Mouse (Mus musculus) limb, embryonic 10.5 days (tissue): ENCODE measurements around the gene Prrc2b. TPM values are rescaled to one million over a fixed set of nuclear protein-coding genes. Genes with fewer than 3 reads are reported as not detected.

Experiments
- DNase-seq: peaks from one replicate; pipeline ENCODE4 v3.0.0-alpha.2; 2017; ENCODE audit warnings: low spot score
- H3K27ac ChIP-seq: fragments of 300-500 bp; sonication (generic); 2 replicates; pipeline ENCODE4 v1.5.1; 2016; ENCODE audit warnings: mild to moderate bottlenecking
- H3K27me3 ChIP-seq: fragments of 300-500 bp; sonication (generic); 2 replicates; pipeline ENCODE4 v1.6.1; 2016; ENCODE audit warnings: low read depth, mild to moderate bottlenecking; ENCODE audit not compliant: poor library complexity, severe bottlenecking
- H3K36me3 ChIP-seq: fragments of 300-500 bp; sonication (generic); 2 replicates; pipeline ENCODE4 v1.6.1; 2016; ENCODE audit warnings: mild to moderate bottlenecking, moderate library complexity
- H3K4me1 ChIP-seq: fragments of 300-500 bp; sonication (generic); 2 replicates; pipeline ENCODE4 v1.6.1; 2016
- H3K4me3 ChIP-seq: fragments of 300-500 bp; sonication (generic); 2 replicates; pipeline ENCODE4 v1.5.1; 2016; ENCODE audit warnings: mild to moderate bottlenecking, moderate library complexity
- H3K9me3 ChIP-seq: fragments of 300-500 bp; sonication (generic); replicated peaks from 2 replicates; pipeline ENCODE4 v1.6.1; 2016; ENCODE audit warnings: mild to moderate bottlenecking
- WGBS: fragments of 180-500 bp; shearing (Covaris S2); methylation state at CpG from one replicate; pipeline ENCODE4 v1.1.7; 2016; 5-methylcytosine and 5-hydroxymethylcytosine counted together
- polyA plus RNA-seq: library from polyadenylated mRNA; unstranded; fragments of >200 nt; fragmentation: Nextera tagmentation; extraction: Ambion mirVana; gene quantifications from 2 replicates; pipeline ENCODE4 v1.2.1, GENCODE M21; 2016

Prrc2b gene
- polyA plus RNA-seq, 1 experiment from 2014 or later = 80.3 TPM

DNA sequence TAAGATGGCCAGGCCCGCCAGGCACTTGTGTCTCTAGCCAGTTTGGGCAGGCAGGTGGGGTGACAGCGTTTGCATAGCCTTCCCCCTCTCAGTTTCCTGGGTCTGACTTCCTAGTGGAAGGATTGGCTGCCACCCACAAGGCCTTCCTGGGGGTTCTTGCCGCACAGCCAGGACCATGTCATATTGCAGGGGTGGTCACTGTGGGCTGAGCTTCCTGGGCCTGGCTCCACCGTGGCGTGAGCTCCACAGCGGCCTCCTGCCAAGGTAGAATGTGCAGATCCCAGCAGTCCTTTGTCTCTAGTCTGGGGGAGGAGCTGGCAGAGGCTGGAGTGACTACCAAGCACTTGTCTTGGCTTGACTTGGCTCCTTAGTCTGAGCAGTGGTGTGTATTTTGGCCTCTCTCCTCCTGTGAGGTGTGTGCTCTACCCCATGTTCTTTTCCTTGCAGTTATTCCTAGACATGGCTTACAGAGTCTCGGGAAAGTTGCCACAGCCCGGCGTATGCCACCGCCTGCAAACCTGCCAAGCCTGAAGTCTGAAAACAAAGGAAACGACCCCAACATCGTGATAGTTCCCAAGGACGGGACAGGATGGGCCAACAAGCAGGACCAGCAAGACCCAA, 31.9 kb downstream of the Prrc2b start:
- Histone ChIP-seq H3K27ac (no peak overlapping the region; the same call in 1 of the 2 replicates), H3K4me1 (peaks cover 16% of the 10 kb centered on the region), H3K36me3 (peaks cover 80% of the 10 kb centered on the region), H3K27me3 (no peaks in the 10 kb centered on the region), H3K9me3 (no peaks in the 10 kb centered on the region), H3K4me3 (no peak overlapping the region)
- WGBS = 83% methylated on average over 13 of the region's 13 CpGs
- DNase-seq = no peak

DNA sequence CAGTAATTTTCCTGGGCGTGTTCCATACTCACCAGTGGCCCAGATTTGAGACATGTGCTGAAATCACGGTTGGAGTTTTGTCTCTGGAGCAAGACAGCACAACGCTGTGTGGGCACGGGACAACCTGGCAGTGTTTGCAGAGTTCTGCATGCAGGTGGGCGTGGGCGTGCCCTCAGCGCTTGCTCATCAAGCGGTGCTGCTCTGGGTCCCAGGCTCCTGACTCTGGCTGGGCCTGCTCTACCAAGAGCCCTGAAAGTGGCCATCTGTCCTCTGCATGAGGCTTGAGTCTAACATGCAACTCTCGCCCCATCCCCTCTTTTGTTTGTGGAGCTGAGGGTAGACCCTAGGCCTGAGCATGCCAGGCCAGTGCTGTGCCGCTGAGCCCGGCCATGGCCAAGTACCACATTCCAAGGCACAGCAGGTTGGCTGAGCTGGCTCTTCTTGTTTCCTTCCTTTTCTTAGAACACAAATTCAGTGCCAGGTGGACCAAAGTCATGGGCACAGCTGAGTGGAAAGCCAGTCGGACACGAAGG, 36.2 kb downstream of the Prrc2b start:
- DNase-seq = no peak
- no peaks in the 10 kb centered on the region for H3K27me3 ChIP-seq
- WGBS = 94% methylated on average over 13 of the region's 13 CpGs
- H3K9me3 ChIP-seq = no peaks in the 10 kb centered on the region
- no peak overlapping the region for H3K4me3 ChIP-seq
- no peaks in the 10 kb centered on the region for H3K4me1 ChIP-seq
- no peak overlapping the region for H3K27ac ChIP-seq
- peaks cover 98% of the 10 kb centered on the region for H3K36me3 ChIP-seq

DNA sequence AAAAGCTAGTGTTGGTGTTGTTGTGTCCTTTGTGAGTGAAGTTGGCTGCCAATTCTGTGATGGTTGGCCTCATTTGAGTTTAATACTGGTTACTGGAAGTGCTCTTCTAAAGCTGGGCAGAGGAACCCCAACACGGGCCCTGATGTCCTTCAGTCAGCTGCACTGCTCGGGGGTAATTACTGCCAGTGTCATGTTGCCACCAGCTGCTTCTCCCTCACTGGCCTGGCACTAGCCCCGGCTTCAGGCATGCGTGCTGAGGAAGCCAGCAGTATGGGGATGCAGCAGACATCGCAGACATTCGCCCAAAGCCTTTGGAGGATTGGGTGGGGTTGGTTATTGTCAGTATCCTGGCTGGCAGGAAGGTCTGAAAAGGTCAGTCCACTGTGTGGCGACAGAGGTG, 36.8 kb downstream of the Prrc2b start:
- Histone ChIP-seq H3K36me3 (peaks cover 98% of the 10 kb centered on the region), H3K27me3 (no peaks in the 10 kb centered on the region)
- WGBS = 89% methylated on average over 7 of the region's 7 CpGs

DNA sequence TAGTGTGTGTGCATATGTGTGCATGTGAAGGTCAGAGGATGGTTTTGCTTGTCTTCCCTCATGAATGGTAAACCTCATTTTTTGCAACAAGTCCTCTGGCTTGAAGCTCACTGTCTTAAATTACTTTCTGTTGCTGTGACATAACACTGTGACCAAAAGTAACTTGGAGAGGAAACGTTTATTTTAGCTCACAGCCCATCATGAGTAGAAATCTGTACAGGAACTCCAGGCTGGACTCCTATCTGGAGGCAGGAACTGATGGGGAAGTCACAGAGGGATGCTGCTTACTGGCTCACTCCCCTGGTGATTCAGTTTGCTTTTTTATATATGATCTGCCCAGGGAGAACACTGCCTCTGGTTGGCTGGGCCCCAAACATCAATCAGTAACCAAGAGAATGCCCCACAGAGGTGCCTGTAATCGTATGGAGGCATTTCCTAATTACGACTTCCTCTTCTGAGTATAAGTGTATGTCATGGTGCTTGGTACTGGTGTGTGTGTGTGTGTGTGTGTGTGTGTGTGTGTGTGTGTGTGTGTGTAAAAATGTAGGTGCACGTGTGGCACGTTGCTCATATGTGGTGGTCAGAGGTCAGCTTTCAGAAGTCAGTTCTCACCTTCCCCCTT, 38.3 kb downstream of the Prrc2b start:
- no peak for DNase-seq
- no peak overlapping the region for H3K27ac ChIP-seq
- H3K4me3 ChIP-seq = no peak overlapping the region
- H3K4me1 ChIP-seq = no peaks in the 10 kb centered on the region
- 87% methylated on average over 5 of the region's 5 CpGs for WGBS
- H3K36me3 ChIP-seq = peaks cover 98% of the 10 kb centered on the region
- H3K27me3 ChIP-seq = no peaks in the 10 kb centered on the region
- no peaks in the 10 kb centered on the region for H3K9me3 ChIP-seq

More for the DNA sequence above, 36.8 kb downstream of the Prrc2b start:
- Histone ChIP-seq H3K4me3 (no peak overlapping the region), H3K27ac (no peak overlapping the region), H3K9me3 (no peaks in the 10 kb centered on the region), H3K4me1 (no peaks in the 10 kb centered on the region)
- no peak for DNase-seq

DNA sequence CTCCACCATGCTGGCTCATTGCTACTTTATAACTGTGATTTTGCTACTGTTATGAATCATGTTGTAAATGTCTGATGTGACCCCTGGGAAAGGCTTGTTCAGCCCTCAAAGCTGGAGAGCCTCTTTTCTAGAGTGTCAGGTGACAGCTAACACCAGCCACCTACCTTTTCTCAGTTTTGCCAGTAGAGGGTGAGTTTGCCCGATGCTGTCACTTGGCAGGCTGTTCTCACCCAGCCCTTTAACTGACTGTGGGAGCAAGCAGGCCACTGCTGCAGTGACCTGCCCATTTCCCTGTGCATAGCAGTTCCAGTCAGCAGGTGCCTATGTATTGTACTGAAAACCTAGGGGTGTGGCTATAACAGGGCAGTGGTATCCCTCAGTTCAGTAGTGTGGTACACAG, 39.7 kb downstream of the Prrc2b start:
- no peak overlapping the region for H3K4me3 ChIP-seq
- no peaks in the 10 kb centered on the region for H3K27me3 ChIP-seq
- no peak overlapping the region for H3K27ac ChIP-seq
- WGBS = 78% methylated on average over 1 of the region's 1 CpGs
- H3K9me3 ChIP-seq = no peaks in the 10 kb centered on the region
- no peak for DNase-seq
- peaks cover 98% of the 10 kb centered on the region for H3K36me3 ChIP-seq
- no peaks in the 10 kb centered on the region for H3K4me1 ChIP-seq

DNA sequence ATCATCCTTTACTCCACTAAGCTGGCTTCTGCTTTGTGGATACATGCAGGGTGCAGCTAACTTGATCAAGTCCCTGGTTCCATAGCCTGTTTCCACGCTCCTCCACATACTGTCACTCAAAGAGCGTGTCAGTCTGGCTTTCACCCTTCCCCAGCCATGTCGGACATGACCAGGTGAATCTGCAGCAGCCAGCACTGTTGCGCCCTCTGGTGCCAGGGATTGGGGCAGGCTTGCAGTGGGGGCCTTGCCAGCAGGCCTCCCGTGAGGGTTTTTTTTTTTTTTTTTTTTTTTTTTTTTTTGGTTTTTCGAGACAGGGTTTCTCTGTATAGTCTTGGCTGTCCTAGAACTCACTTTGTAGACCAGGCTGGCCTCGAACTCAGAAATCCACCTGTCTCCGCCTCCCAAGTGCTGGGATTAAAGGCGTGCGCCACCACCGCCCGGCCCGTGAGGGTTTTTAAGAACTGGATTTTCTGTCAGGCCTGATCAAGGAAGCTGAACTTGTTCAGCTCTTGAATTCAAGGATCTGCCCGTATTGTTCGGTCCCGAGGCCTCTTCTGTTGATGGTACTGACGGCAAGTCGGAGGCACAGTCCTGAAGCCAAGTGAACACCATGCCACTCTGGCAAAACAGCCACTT, 41.1 kb downstream of the Prrc2b start:
- Histone ChIP-seq H3K27me3 (no peaks in the 10 kb centered on the region), H3K9me3 (no peaks in the 10 kb centered on the region), H3K4me1 (no peaks in the 10 kb centered on the region), H3K4me3 (no peak overlapping the region), H3K27ac (no peak overlapping the region), H3K36me3 (peaks cover 98% of the 10 kb centered on the region)
- DNase-seq = no peak
- 90% methylated on average over 17 of the region's 18 CpGs for WGBS

DNA sequence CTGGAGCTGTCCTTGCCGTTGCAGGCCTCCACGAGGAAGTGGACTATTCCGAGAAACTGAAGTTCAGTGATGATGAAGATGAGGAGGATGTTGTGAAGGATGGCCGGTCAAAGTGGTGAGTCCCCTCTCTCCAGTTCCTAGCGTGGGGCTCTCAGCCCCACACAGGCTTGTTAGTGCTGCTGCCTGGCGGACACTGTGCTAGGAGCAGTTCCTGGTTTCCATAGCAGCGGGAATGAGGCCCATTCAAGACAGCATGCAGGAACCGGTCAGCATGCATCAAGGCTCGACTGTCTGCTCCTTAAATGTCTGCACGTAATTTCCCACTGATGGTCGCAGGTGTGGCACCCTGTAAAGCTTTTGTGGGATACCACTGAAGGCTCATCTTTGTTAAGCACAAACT, 48.1 kb downstream of the Prrc2b start:
- Histone ChIP-seq H3K27me3 (no peaks in the 10 kb centered on the region), H3K4me1 (no peaks in the 10 kb centered on the region), H3K36me3 (peaks cover 100% of the 10 kb centered on the region), H3K4me3 (no peak overlapping the region), H3K27ac (no peak overlapping the region), H3K9me3 (no peaks in the 10 kb centered on the region)
- 92% methylated on average over 11 of the region's 11 CpGs for WGBS
- DNase-seq = no peak

DNA sequence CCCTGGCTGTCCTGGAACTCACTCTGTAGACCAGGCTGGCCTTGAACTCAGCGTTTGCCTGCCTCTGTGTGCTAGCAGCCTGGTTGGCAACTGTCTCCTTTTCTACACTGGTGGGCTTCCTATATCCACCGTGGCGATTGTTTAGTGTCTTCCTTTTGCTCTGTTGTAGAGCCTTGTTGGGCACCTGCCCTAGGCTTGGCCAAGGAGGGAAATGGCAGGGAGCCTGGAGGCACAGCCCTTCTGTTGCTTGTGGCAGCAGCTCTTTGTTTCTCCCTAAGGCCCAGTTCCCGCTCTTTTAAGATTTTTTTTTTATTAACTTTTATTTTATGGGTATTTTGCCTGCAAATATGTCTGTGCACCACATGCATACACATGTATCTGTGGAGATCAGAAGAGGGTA, 49.2 kb downstream of the Prrc2b start:
- Histone ChIP-seq H3K4me1 (no peaks in the 10 kb centered on the region), H3K27me3 (no peaks in the 10 kb centered on the region), H3K27ac (no peak overlapping the region), H3K9me3 (no peaks in the 10 kb centered on the region), H3K4me3 (no peak overlapping the region), H3K36me3 (peaks cover 100% of the 10 kb centered on the region)
- no peak for DNase-seq
- WGBS = 97% methylated on average over 4 of the region's 4 CpGs

DNA sequence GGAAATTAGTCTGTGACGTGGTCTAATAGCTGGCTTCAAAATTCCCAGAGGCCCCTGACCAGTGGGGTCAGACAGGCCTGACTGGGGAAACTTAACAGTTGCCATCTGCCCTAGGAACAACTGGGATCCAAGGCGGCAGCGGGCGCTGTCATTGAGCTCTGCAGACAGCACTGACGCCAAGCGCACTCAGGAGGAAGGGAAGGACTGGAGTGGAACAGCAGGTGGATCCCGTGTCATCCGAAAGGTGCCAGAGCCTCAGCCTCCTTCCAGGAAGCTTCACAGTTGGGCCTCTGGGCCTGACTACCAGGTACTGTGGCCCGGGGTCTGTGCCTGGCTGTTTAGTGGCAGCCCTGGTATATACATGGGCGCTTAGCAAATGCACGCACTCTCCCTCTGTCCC, 49.8 kb downstream of the Prrc2b start:
- peaks cover 100% of the 10 kb centered on the region for H3K36me3 ChIP-seq
- no peaks in the 10 kb centered on the region for H3K4me1 ChIP-seq
- H3K27me3 ChIP-seq = no peaks in the 10 kb centered on the region
- H3K9me3 ChIP-seq = no peaks in the 10 kb centered on the region
- H3K27ac ChIP-seq = no peak overlapping the region
- no peak for DNase-seq
- H3K4me3 ChIP-seq = no peak overlapping the region
- WGBS = 92% methylated on average over 11 of the region's 11 CpGs

DNA sequence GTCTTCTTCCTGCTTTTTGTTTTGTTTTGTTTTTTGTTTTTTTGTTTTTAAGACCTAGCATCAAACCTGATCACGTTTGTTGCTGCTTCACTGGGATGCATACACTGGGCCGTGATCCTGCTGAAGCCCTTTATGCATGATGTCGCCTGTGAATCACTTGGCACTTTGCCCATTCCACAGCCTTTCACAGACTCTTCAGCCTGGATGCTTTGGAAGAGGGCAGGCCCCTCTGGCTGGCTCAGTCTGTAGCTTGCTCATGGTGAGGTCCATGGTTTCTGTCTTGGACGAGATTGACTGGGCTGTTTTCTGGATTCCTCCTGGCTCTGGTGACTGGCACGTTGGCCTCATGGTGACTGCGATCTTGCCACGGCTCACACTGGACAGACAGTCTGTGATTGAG, 50.6 kb downstream of the Prrc2b start:
- WGBS = 93% methylated on average over 7 of the region's 7 CpGs
- no peaks in the 10 kb centered on the region for H3K4me1 ChIP-seq
- H3K27me3 ChIP-seq = no peaks in the 10 kb centered on the region
- H3K4me3 ChIP-seq = no peak overlapping the region
- H3K9me3 ChIP-seq = no peaks in the 10 kb centered on the region
- DNase-seq = no peak
- H3K36me3 ChIP-seq = peaks cover 100% of the 10 kb centered on the region
- no peak overlapping the region for H3K27ac ChIP-seq

DNA sequence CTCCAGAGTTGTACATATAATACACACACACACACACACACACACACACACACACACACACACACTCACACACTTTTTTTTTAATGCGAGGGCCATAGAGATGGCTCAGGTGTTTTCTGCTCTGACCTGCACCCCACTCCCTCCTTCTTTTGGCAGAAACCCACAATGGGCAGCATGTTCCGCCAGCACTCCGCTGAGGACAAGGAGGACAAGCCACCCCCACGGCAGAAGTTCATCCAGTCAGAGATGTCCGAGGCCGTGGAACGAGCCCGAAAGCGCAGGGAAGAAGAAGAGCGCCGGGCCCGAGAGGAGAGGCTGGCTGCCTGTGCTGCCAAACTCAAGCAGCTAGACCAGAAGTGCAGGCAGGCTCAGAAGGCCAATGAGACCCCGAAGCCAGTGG, 53.0 kb downstream of the Prrc2b start:
- H3K36me3 ChIP-seq = peaks cover 100% of the 10 kb centered on the region
- no peak overlapping the region for H3K27ac ChIP-seq
- H3K4me3 ChIP-seq = no peak overlapping the region
- DNase-seq = no peak
- WGBS = 94% methylated on average over 13 of the region's 13 CpGs
- H3K4me1 ChIP-seq = no peaks in the 10 kb centered on the region
- H3K9me3 ChIP-seq = no peaks in the 10 kb centered on the region
- H3K27me3 ChIP-seq = no peaks in the 10 kb centered on the region

DNA sequence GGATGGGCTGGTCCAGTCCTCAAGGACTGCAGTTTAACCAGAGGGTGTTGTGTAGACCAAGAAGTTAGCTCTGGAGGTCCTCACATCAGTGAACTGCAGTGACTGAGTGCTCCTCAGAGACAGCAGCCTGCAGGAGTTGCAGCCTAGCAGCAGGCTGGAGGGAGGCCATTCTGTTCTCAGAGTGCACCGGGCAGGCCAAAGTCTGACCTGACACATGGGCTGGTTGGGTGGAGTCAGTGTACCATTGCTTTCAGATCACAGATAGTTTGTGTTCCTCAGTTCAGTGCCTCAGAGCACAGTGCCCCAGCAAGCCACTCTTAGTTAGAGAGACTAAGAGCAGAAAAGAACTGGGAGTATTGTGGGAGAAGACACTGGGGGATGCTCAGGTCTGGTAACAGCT, 56.8 kb downstream of the Prrc2b start:
- Histone ChIP-seq H3K36me3 (peaks cover 100% of the 10 kb centered on the region), H3K27me3 (no peaks in the 10 kb centered on the region), H3K4me1 (no peaks in the 10 kb centered on the region), H3K4me3 (no peak overlapping the region), H3K27ac (no peak overlapping the region), H3K9me3 (no peaks in the 10 kb centered on the region)
- 100% methylated on average over 1 of the region's 1 CpGs for WGBS
- no peak for DNase-seq

DNA sequence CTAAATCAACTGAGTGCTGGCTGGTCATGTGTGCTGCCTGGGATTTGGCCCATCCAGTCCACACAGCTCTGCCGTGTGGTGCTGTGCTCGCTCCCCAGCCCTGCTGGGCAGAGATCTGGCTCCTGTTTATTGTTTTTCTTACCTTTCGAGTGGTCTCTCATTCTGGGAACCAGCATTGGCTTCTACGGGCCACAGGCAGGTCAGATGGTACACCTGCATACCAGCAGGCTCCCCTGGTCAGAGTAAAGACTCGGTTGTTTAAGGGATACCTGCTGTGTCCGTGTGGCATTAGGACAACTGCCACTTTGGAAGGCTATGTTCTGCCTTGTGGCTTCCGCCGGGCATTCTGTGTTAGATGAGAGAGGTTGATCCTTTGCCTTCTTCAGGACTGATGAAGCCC, 60.8 kb downstream of the Prrc2b start:
- Histone ChIP-seq H3K9me3 (no peaks in the 10 kb centered on the region), H3K4me1 (no peaks in the 10 kb centered on the region), H3K27ac (no peak overlapping the region), H3K36me3 (peaks cover 100% of the 10 kb centered on the region), H3K27me3 (no peaks in the 10 kb centered on the region), H3K4me3 (no peak overlapping the region)
- DNase-seq = no peak
- 93% methylated on average over 8 of the region's 8 CpGs for WGBS
